Mouse (Mus musculus) hematopoietic stem cell, adult 5-6 weeks (primary cell): Measurements from ENCODE around the gene 1600012H06Rik. TPM values are rescaled to one million over a fixed set of nuclear protein-coding genes. Genes with fewer than 3 reads are reported as not detected.
"Not testable (repeated sequence)": the region's sequence is repeated elsewhere in the genome, so short reads cannot be mapped to it uniquely, and the experiment has no call there.

Experiments
- ATAC-seq, 2 experiments: fragments of 125-278 bp in 1 of 2; replicated peaks in 1 of 2; 2 replicates each; pipeline ENCODE4 v1.8.0; 2016 to 2017; ENCODE audit warnings: inconsistent platforms in 2 of 2, mild to moderate bottlenecking in 2 of 2, moderate number of reproducible peaks in 2 of 2, low read depth in 1 of 2, moderate TSS enrichment in 1 of 2; ENCODE audit not compliant: low FRiP score in 2 of 2, poor library complexity in 2 of 2, severe bottlenecking in 2 of 2, insufficient read depth in 1 of 2, low TSS enrichment in 1 of 2
- total RNA-seq: library from RNA; stranded (forward); fragments of 172-1452, 232-1000 nt; gene quantifications from 2 replicates; pipeline ENCODE4 v1.2.3, GENCODE M21; 2017

1600012H06Rik gene
- total RNA-seq, 1 experiment from 2014 or later: 7.7 TPM

DNA sequence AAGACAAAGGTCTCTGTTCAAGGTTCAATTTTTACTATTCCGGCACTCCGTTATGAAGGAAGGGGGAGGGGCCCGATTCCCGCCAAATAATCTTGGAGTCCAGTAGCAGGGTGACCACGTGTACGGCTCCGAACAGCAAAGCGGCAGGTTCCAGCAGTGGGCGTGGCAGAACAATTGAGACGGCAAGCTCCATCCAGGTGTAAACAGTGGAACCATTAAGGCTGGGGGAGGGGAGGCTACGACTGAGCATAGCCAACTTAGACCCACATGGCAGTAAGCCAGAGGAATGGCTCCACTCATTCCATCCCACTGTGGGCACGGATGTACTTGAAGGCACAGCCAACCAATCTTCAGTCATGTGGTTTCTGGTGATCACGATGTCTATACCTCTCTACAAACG lies 7.7 kb upstream of the 1600012H06Rik start:
- ATAC-seq: not testable (repeated sequence)

DNA sequence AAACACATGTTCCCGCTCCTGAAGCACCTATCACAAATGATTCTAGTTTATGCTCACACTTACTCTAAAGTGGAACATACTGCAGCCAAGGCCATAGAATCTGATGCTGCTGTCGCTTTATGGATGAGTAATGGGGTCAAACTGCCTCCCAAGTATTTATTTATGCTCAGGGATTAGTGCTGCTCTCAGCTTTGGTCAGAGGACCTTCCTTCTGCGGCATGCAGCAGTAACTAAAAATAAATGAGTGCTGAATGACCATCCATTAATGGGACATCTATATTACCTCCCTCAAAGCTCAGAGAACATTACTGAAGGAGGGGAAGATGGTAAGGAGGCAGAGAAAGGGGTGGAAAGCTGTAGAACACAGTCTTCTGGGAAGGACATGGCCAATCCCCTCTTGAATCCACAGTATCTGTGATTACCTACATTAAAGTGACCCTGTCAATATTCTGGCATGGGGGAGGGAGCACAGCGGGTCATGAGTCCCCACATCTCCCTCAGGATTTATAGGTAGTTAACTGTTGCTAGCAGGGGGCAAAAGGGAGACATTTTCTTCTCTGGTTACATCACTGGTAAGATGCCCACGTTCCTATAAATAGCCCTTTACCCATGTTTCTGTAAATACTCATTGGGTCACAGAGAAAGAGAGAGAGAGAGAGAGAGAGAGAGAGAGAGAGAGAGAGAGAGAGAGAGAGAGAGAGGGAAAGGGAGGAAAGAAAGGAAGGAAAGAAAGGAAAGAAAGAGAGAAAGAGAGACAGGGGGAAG lies 7.0 kb upstream of the 1600012H06Rik start:
- no peak for ATAC-seq

DNA sequence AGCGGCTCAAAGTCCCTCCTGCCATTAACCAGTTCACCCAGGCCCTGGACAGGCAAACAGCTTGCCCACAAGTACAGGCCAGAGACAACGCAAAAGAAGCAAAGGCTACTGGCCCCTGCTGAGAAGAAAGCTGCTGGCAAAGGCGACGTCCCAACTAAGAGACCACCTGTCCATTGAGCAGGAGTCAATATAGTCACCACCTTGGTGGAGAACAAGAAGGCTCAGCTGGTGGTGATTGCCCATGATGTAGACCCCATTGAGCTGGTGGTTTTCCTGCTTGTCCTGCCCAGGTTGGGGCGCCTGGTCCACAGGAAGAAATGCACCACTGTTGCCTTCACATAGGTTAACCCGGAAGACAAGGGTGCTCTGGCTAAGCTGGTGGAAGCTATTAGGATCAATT lies 803 bp upstream of the 1600012H06Rik start:
- not testable (repeated sequence) for ATAC-seq

DNA sequence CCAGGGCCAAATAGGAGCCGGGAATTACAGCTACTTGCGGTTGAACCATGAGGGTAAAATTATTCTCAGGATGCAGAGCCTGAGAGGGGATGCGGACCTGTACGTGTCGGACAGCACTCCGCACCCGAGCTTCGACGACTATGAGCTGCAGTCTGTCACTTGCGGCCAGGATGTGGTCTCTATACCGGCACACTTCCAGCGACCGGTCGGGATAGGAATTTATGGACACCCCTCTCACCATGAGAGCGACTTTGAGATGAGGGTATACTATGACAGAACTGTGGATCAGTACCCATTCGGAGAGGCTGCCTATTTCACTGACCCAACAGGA lies 710 bp downstream of the 1600012H06Rik start:
- no peak for ATAC-seq

DNA sequence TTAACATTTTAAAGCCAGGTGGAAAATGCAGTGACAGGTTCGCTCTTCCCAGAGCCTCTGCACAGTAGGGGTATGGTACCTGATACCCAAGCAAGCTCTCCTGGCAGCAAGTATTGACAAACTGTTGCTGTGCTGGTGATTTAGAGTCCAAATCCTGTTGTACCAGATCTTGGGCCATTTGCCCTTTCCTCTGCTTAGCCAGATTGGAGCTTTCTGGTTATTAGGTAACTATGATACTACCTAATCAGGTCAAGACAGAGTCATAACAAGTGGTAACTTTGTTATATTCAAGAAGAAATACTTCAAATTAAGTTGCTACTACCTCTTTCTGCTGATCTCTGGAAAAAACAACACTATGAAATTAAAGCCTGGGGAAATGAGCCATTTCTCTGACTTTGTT lies 1.6 kb downstream of the 1600012H06Rik start:
- no peak for ATAC-seq

DNA sequence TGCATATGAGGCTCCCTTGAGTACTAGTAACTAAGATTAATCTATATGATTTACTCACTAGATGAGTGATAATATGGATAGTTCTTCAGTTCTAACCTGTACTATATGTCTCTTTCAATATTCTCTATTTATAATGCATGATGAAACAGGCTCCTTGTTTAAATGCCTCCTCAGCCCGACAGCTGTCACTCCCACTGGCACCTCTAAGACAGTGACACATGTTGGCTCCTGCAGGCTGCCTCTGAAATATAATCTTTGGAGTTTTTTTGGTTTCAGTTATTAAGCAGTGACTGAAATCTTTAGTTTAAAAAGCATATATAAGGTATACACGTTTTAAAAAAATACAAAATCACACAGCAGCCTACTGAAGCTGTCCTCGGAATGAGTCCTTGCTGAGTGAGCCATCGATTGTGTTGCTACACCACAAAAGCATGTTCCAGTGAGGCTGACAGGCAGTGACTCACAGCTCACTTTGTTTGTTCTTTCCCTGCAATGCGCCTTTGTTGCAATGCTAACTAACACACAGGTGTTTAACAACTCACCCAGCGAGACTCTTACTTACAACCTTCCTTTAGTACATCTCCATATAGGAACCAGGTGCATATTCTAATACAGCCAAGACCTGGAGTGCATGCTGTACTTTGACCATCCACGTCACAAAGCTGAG lies 6.3 kb downstream of the 1600012H06Rik start:
- no peak for ATAC-seq

DNA sequence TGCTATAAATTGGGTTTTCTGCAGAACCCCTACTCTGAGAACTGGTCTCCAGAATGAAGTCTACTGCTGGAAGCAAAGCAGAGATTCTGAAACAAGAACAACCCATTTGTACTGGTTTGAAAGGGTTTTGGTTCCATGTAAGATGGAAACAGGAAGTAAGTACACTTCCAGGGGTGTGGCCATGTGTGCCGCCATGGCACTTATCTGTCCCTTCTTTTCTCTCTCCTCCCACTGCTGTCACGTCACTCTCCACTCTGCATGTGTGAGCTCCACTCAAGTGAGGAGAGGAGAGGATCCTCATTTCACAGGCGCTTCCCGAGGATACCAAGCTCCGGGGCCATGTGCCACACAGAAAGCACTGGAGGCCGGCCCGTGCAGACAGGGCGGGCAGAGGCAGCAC lies 10.5 kb downstream of the 1600012H06Rik start:
- ATAC-seq: no peak

DNA sequence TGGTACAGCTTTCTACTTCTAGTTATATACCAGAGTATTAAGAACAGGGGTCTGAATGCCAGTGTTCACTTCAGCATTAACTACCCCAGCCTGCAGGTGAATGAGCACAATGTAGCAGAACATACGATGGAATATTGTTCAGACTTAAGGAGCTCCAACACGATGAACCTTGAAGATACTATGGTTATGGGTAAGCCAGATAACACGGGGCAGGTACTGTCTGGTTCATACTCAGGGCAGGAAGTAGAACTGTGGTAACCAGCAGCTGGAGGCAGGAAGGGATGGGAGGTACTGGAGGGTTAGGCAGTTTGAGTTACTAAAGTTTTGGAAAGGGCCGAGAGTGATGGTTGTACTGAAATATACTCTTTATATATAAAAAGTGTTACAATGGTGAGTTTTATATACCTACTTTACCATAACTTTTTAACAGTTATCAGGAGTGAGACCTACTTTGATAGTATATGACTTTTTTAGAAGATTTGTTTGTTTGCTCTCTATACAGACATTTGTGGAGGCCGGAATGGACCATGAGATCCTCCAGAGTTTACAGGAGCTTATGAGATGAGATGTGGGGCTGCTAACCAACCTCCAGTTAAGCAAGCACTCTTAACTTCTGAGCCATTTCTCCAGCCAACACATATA lies 15.8 kb downstream of the 1600012H06Rik start:
- ATAC-seq: no peak

DNA sequence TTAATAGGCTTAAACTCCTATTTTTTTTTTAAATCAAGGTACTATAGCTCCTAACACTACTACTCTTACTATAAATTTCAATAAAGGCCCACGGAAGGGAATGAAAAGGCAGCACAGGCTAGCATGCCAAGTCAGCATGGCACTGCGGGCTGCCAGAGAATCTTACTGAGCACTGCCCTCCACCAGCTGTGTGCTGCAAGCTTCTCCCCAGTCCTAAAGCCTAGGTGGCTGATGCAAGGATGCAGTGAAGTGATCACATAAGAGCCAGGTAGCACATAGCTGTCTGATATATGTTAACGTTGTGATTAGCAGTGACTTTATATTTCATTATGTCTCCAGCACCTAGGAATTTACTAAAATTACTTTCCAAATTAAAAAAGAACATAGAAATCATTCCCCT lies 17.0 kb downstream of the 1600012H06Rik start:
- peak in 1 of 2 experiments; percentile 18; a peak in 1 of 4 replicates for ATAC-seq

DNA sequence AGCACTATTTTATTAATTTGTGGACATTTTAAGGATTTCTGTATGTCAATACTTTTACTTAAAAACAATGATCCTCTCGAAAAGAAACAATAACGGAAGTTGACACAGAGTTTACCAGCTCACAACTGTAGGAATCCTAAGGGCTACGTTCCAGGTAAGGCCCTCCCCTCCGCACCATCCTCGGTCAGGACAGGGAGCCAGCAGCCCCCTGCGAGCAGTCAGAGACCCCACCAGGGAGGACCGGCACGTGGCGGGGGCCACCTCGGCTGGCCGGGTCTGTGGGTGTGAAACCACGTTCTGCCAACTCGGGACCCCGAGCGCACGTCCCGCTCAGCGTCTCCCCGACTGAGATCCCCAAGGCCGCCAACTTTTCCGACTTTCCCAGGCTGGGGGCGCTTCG lies 17.5 kb downstream of the 1600012H06Rik start:
- 0 out of 4 replicates have a peak, but pooled peaks of 1 of the 2 experiments have one; percentile 10 for ATAC-seq

DNA sequence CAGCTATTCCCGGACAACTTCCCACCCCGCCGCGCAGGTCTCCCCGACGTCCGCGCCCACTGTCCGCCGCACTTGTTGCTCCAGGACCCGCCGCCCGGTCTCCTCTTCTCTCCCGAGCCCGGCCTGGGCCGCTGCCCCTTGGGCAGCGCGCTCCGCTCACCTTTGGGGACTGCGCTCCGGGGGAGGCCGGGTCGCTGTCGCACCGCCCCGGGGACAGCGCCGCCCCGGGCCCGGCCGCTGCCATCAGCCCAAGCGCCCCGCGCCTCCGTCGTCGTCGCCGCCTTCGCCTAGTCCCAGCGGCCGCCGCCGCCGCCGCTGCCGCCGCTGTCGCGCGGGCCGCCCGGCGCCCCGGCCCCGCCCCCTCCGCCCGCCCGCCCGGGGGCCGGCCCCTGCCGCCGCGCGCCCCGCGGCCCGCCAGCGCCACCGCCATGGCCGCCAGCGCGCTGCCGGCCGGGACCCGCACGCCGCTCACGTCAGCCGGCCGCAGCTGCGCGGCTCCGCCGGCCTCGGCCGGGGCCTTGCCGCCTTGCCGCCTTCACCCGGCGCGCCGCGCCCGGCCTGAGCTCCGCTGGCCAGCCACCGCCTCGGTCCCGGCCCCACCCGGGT lies 18.1 kb downstream of the 1600012H06Rik start, which contains the start of gene Phf10:
Gene Phf10, minus strand, starts transcription at position 323 of the 606 bp plus-strand sequence.
- ATAC-seq: not testable (repeated sequence)

DNA sequence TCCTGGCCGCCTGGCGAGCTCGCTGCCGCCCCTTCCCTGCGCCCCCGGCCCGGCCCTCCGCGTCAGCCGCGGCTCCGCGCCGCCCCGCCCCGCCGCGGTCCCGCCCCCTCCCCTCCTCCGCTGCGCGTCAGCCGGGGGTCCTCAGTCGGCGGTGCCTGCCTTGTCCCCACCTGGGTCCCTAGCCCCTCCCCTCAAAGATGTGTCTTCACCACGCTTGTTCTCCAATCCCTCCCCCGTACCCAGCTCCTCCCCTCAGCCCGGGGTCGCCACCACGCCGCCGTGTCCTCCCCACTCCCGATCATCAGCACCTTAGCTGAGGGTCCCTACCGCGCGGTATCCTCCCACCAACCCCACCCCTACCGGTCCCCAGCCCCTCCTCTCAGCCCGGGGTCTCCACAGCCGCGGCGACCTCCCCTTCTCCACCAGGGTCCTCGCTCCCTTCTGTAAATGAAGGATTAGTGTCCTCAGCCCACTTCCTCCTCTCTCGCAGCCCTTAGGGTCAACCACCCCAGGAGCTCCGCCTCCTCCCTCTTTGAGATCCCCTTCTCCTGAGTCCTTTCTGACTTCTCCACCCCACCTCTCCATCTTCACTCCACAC lies 18.7 kb downstream of the 1600012H06Rik start:
- peak; percentile 69 to 77 for ATAC-seq

DNA sequence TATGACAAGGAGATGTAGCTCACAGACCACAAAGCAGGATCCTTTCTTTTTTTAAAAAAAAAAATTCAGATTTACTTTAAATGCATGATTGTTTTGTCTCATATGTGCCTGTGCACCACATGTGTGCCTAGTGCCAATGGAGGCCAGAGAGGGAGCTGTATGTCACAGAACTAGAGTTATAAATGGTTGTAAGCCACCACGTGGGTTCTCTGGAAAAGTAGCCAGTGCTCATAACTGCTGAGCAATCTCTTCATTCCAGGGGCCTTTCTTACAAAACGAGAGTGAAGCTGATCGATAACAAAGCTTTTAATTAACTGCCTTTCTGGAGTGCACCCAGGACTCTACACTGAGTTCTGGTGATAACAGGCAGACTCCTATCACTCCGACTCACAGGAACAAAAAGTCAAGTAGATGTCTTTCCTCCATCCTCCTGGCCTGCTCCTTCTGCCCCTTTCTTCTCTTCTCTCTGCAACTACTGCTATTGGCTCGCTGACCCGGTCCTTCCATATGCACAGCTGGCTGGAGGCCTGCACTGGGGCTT lies 25.5 kb downstream of the 1600012H06Rik start:
- ATAC-seq: peak in 1 of 2 experiments; percentile 31; a peak in 2 of 4 replicates

DNA sequence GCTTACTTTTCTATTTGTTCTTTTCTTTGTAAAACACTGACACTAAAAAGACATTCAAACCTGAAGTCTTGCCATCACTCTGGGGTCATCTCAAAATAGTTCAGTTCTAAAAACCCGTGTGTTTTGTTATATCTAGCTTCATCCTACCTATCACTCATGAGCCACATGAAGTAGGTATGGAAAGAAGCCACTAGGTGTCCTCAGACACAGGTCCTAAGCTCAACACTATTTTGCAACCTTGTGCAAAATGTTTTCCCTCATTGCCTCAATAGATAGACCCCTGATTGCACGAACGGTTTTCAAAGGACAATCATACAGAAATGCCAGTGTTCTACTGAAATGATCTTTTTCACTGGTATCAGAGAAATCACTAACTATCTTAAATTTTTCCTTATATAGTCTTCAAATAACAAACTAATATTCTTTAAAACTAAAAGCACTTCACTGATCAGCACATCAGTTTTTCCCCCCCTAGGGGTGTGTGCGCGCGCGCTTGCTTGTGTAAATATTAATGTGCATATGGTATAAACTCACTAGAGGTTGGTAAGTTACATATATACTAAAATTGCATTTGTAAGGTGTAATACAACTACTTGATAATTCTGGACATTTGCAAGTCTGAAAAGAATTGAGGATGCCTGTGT lies 34.9 kb downstream of the 1600012H06Rik start:
- peak; percentile 71 to 72 for ATAC-seq

DNA sequence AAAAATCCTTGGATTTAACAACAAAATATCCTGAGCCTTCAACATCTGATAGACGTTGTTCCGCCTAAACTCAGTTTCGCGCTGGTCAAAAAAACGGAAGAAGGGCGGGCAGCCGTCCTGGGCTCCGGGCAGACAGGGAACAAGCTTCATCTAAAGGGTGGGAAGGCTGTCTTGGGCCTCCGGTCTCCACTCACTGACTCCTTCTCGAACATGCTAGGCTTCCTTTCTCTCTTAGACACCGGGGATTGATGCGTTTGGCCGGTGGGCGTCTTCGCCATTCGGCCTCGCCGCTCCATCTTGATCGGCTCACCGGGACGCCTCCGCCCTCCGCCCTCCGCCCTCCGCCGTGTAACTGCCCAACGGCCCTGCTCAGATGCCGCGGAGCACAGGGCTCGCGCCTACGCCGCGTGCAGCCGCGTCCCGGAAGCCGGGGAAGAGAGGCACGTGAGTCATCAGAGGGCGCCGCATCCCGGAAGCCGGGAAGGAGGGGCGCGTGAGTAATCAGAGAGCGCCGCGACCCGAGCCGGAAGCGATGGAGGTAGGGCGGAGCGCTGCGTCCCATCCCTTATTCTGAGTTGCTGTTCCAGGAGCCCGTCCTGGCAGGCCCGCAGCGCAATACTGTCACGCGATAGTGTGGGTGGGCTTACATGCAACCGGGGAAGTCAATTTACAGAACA lies 35.5 kb downstream of the 1600012H06Rik start, which contains the start of the genes 9030025P20Rik and Gm3417:
Gene 9030025P20Rik, plus strand, starts transcription at position 107 of the 677 bp plus-strand sequence.
Gene Gm3417, minus strand, starts transcription at position 429 of the 677 bp plus-strand sequence.
- peak; percentile 86 to 94 for ATAC-seq

DNA sequence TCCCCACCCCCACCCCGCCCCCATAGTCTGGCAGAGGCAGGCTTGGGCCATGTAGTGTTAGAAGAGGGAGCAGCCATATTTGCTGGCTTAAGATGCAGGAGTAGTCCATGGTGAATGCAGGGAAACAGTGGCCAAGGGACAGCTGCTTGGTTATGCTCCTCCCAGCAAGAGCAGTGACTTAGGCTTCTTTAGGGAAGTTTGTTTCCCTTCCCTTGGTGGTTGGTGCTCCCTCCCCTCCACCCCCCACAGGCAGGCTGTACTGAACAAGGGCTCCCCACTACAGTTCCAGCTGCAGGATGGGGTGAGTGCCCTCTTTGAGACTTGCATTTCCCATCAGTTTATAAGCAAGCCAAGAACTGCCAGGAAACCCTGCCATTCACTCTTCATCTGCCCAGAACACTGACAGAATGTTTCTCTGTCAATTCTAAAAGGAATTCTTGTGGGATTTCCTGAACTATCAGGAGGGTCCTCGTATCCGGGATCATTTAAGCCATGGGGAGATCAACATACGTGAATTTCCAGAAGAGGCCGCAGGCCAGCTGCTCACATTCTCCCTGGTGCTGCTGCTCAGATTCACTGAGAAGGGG lies 47.2 kb downstream of the 1600012H06Rik start:
- peak; percentile 27 to 67; a peak in 3 of 4 replicates for ATAC-seq
